In genomic region chr15:100470037-100470436, GRCm38 (mm10) we compare ENCODE assay signal across 9 mouse cellular contexts. TPM values are rescaled to one million over a fixed set of nuclear protein-coding genes. Genes with fewer than 3 reads are reported as not detected.
DNase-seq lines count a peak whose midpoint lies in the region; ATAC-seq lines count a peak whose summit lies in the region.
"Had no signal": no experiment of that assay in that cellular context is flagged by ENCODE, and none has a peak within 500 bp of the region (broad histone marks: within the 10 kb centered on the region; RNA-seq: fewer than 3 reads in every experiment).

No protein-coding gene starts in this region.

- no peak for ATAC-seq in forebrain, embryonic 12.5 days (ENCODE audit: low FRiP score)
- no peak for ATAC-seq in neural tube, embryonic 12.5 days (ENCODE audit: low FRiP score, low read depth)
- no peak for ATAC-seq in granulocyte monocyte progenitor cell, adult 5-6 weeks (replicated peaks; ENCODE audit: poor library complexity, severe bottlenecking)

- no peaks in the 10 kb centered on the region for H3K27me3 ChIP-seq in forebrain, embryonic 12.5 days
- H3K27me3 ChIP-seq in neural tube, embryonic 12.5 days (replicated peaks) = no peaks in the 10 kb centered on the region

- no peak overlapping the region for H3K27ac ChIP-seq in forebrain, embryonic 12.5 days
- no peak overlapping the region for H3K27ac ChIP-seq in neural tube, embryonic 12.5 days

- H3K4me1 ChIP-seq in forebrain, embryonic 12.5 days = peaks cover 25% of the 10 kb centered on the region
- peaks cover 23% of the 10 kb centered on the region for H3K4me1 ChIP-seq in neural tube, embryonic 12.5 days

- peak overlapping the region; percentile 82 for H3K4me3 ChIP-seq in forebrain, embryonic 12.5 days (replicated peaks)
- peak overlapping the region; percentile 64 for H3K4me3 ChIP-seq in neural tube, embryonic 12.5 days

- DNase-seq in kidney, adult 11 months = peak; percentile 56
- no peak for DNase-seq in kidney, postnatal 4 days
- peak; percentile 47 for DNase-seq in kidney, postnatal 14 days
- no peak for DNase-seq in right cerebral cortex, postnatal 36 days (ENCODE audit: low spot score in 2 of 2)
- no peak for DNase-seq in spleen, adult 18-20 months
- DNase-seq: lung, adult 2 months had no signal

- H3K36me3 ChIP-seq in forebrain, embryonic 12.5 days (replicated peaks) = peaks cover 38% of the 10 kb centered on the region
- H3K36me3 ChIP-seq in neural tube, embryonic 12.5 days = peaks cover 28% of the 10 kb centered on the region

- 70% methylated on average over 10 of the region's 10 CpGs for WGBS in forebrain, embryonic 12.5 days
- 71% methylated on average over 10 of the region's 10 CpGs for WGBS in neural tube, embryonic 12.5 days

- peak overlapping the region; percentile 75 for H3K4me2 ChIP-seq in forebrain, embryonic 12.5 days
- peak overlapping the region; percentile 92 for H3K4me2 ChIP-seq in neural tube, embryonic 12.5 days (replicated peaks)

- no peaks in the 10 kb centered on the region for H3K9me3 ChIP-seq in forebrain, embryonic 12.5 days
- no peaks in the 10 kb centered on the region for H3K9me3 ChIP-seq in neural tube, embryonic 12.5 days

- H3K9ac ChIP-seq in forebrain, embryonic 12.5 days = peak overlapping the region; percentile 84
- H3K9ac ChIP-seq in neural tube, embryonic 12.5 days = 0 out of 2 replicates have a peak overlapping the region, but pooled peaks have one; percentile 79

RNA-seq across cellular contexts. Expression of gene Letmd1, which starts 1.2 kb away (rescaled TPM):
- polyA plus RNA-seq in forebrain, embryonic 12.5 days (2016; fragmentation: Nextera tagmentation; extraction: Ambion mirVana) = 41.9 and 47.7 TPM in 2 replicates
- polyA plus RNA-seq in neural tube, embryonic 12.5 days (2016; fragmentation: Nextera tagmentation; extraction: Ambion mirVana) = 48.5 and 50.6 TPM in 2 replicates
- total RNA-seq in granulocyte monocyte progenitor cell, adult 5-6 weeks (2014; fragmentation: Nextera tagmentation) = 42.5 and 46.2 TPM in 2 replicates
- total RNA-seq in granulocyte monocyte progenitor cell, adult 5-6 weeks (2017) = 25.7 and 34.0 TPM in 2 replicates

RNA-seq across cellular contexts. Expression of gene Csrnp2, which starts 25.3 kb away (rescaled TPM):
- 36.4 and 37.0 TPM in 2 replicates for polyA plus RNA-seq in forebrain, embryonic 12.5 days (2016; fragmentation: Nextera tagmentation; extraction: Ambion mirVana)
- polyA plus RNA-seq in neural tube, embryonic 12.5 days (2016; fragmentation: Nextera tagmentation; extraction: Ambion mirVana) = 42.6 and 43.1 TPM in 2 replicates
- 1.1 and 2.5 TPM in 2 replicates for total RNA-seq in granulocyte monocyte progenitor cell, adult 5-6 weeks (2014; fragmentation: Nextera tagmentation)
- 1.6 and 2.0 TPM in 2 replicates for total RNA-seq in granulocyte monocyte progenitor cell, adult 5-6 weeks (2017)

RNA-seq across cellular contexts. Expression of gene Slc11a2, which starts 45.2 kb away (rescaled TPM):
- polyA plus RNA-seq in forebrain, embryonic 12.5 days (2016; fragmentation: Nextera tagmentation; extraction: Ambion mirVana) = 25.6 and 26.0 TPM in 2 replicates
- 23.9 and 27.1 TPM in 2 replicates for polyA plus RNA-seq in neural tube, embryonic 12.5 days (2016; fragmentation: Nextera tagmentation; extraction: Ambion mirVana)
- 10.2 and 10.3 TPM in 2 replicates for total RNA-seq in granulocyte monocyte progenitor cell, adult 5-6 weeks (2014; fragmentation: Nextera tagmentation)
- total RNA-seq in granulocyte monocyte progenitor cell, adult 5-6 weeks (2017) = 8.6 and 8.9 TPM in 2 replicates

RNA-seq across cellular contexts. Expression of gene Gm5475, which starts 48.1 kb away (rescaled TPM):
- polyA plus RNA-seq in forebrain, embryonic 12.5 days (2016; fragmentation: Nextera tagmentation; extraction: Ambion mirVana) = 0.08 and 0.17 TPM in 2 replicates
- 0.13 and 0.18 TPM in 2 replicates for polyA plus RNA-seq in neural tube, embryonic 12.5 days (2016; fragmentation: Nextera tagmentation; extraction: Ambion mirVana)
- not detected in 2 replicates for total RNA-seq in granulocyte monocyte progenitor cell, adult 5-6 weeks (2014; fragmentation: Nextera tagmentation)
- total RNA-seq in granulocyte monocyte progenitor cell, adult 5-6 weeks (2017) = not detected in 2 replicates
- polyA plus RNA-seq: lung, adult 2 months had no signal

Comparison
In these comparisons a context has a peak if more than half of its experiments do, and no peak if none do; other contexts are left out.
1. DNase-seq: peak in kidney, adult 11 months (single experiment) and kidney, postnatal 14 days (single experiment); none in kidney, postnatal 4 days (0 of 2), right cerebral cortex, postnatal 36 days (0 of 2) and spleen, adult 18-20 months (0 of 2).